Mouse (Mus musculus): ENCODE measurements around the gene Csdc2. TPM values are rescaled to one million over a fixed set of nuclear protein-coding genes. Genes with fewer than 3 reads are reported as not detected.

Csdc2 gene
- polyA plus RNA-seq, 1 experiment from 2014 or later, result 6.7 TPM

DNA sequence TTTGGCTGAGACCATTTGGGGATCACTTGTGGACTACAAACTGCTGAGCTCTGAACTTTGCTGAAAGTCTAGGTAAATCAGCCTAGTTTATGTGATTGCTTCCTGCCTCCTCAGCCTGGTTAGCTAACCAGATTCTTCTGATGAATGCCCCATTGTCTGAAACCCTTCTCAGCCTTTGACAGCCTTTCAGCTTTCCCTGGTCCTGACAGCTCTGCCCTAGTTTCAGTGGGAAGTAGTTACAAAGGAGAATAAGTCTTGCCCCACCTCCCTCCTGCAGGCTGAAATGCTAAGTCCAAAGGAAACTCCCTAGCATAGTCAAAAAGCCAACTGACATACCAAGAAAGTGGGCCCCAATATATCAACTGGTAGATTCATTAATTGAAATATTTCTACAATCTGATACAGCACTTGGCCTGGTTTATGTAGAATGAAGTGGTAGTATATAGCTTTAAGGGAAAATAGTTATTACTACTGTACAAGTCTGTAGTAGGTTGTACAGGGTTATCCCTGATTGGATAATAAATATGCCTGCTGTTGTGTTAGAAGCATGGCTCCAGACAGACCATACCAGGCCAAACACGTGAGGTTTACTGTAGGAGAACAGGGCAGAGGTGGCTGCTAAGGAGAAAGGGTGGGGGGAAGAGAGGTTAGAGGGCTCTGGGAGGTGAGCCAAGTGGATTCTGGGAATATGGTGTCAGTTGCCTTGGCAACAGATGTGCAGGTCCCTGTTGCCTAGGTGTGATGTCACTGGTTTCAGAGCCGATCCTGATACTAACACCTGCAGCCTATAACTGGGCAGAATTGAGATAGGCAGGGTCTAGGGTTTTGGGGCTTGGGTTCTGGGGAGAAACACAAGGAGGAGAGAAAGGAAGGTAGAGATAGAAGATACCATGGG is 49.0 kb downstream of the Csdc2 start:
- Histone ChIP-seq H3K4me1 (ENCODE audit: control insufficient read depth in 2 of 2, insufficient read depth in 2 of 2, low read length in 2 of 2) (peaks cover 4 to 12% of the 10 kb centered on the region in 2 experiments), H3K4me3 (ENCODE audit: control insufficient read depth in 1 of 2, insufficient read depth in 1 of 2, low read depth in 1 of 2, low read length in 2 of 2) (no peak overlapping the region), H3K27ac (replicated peaks in 1 of 2; ENCODE audit: control insufficient read depth in 1 of 2, insufficient read depth in 1 of 2, low read depth in 2 of 2, low read length in 2 of 2) (no peak overlapping the region), H3K27me3 (ENCODE audit: control insufficient read depth, insufficient read depth, low read length) (no peaks in the 10 kb centered on the region), H3K9me3 (ENCODE audit: control insufficient read depth, low read length) (no peaks in the 10 kb centered on the region), H3K9ac (ENCODE audit: low read length) (no peak overlapping the region), H3K4me2 (ENCODE audit: low read length) (no peak overlapping the region), H3K36me3 (ENCODE audit: control insufficient read depth, insufficient read depth, low read length) (no peaks in the 10 kb centered on the region)
- 78% methylated on average over 2 of the region's 2 CpGs for WGBS
- ATAC-seq (ENCODE audit: insufficient number of reproducible peaks, insufficient read depth, low FRiP score, low read depth), result no peak

DNA sequence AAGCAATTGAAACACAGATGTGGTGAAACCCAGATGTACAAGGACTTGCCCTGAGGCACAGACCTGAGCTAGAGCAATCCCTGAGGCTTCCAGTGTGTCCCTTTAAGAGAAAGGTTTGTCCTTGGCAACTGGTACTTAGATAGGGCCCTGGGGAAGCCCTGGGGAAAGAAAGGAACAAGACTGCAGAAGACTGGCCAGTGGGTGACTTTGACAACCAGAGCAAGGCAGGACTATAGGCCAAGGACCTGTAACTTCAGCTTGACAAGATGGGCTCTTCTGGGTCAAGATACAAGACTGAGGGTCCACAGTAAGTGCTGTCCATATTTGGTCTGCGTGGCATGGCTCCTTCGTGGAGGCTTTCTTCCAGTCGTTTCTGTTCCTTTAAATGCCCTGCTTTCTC is 51.1 kb downstream of the Csdc2 start, which contains the start of gene Xrcc6:
TSS of gene Xrcc6 (plus strand) at position 190 of the 400 bp plus-strand sequence.
- WGBS, result 68% methylated on average over 3 of the region's 3 CpGs
- Histone ChIP-seq H3K4me2 (ENCODE audit: low read length) (no peak within 1 kb of the TSS), H3K27me3 (ENCODE audit: control insufficient read depth, insufficient read depth, low read length) (no peaks in the 10 kb centered on the region), H3K27ac (replicated peaks in 1 of 2; ENCODE audit: control insufficient read depth in 1 of 2, insufficient read depth in 1 of 2, low read depth in 2 of 2, low read length in 2 of 2) (no peak within 1 kb of the TSS), H3K9ac (ENCODE audit: low read length) (no peak within 1 kb of the TSS), H3K36me3 (ENCODE audit: control insufficient read depth, insufficient read depth, low read length) (peaks cover 2% of the 10 kb centered on the region; the same call in 1 of the 2 replicates), H3K9me3 (ENCODE audit: control insufficient read depth, low read length) (no peaks in the 10 kb centered on the region), H3K4me1 (ENCODE audit: control insufficient read depth in 2 of 2, insufficient read depth in 2 of 2, low read length in 2 of 2) (peaks cover 10 to 15% of the 10 kb centered on the region in 2 experiments), H3K4me3 (ENCODE audit: control insufficient read depth in 1 of 2, insufficient read depth in 1 of 2, low read depth in 1 of 2, low read length in 2 of 2) (no peak within 1 kb of the TSS)
- no peak for ATAC-seq (ENCODE audit: insufficient number of reproducible peaks, insufficient read depth, low FRiP score, low read depth)

DNA sequence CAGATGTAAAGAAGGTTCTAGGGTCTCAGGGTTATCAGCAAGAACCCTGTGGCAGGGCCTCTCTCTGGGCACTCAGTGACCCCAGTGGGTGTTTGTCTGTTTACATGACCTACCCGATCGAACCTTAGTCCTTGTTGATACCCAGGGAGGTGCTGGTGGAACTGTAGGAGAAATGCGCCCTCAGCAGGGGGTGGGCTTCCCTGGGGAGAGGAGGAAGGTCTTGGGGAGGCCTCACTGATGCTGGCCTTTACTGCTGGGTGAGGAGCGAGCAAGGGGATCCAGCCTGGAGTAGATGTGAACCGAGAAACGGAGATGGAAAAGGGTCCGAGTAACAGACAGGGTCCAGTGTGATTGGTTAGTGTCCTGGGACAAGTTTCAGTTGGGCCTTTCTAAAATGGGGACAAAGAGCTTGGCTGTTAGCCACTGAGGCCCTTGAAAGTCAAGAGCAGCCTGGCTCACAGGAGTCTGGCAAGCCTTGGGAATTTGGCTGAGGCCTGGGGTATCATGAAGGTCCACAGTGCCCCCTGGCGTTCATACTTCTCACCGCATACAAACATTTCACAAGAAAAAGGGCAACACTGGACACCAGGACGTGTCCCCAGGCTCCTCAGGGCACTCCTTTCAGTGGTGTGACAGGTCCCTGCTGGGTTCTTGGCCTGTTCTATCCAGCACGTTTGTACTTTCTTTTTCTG is 53.0 kb downstream of the Csdc2 start:
- H3K4me2 ChIP-seq (ENCODE audit: low read length), result no peak overlapping the region

DNA sequence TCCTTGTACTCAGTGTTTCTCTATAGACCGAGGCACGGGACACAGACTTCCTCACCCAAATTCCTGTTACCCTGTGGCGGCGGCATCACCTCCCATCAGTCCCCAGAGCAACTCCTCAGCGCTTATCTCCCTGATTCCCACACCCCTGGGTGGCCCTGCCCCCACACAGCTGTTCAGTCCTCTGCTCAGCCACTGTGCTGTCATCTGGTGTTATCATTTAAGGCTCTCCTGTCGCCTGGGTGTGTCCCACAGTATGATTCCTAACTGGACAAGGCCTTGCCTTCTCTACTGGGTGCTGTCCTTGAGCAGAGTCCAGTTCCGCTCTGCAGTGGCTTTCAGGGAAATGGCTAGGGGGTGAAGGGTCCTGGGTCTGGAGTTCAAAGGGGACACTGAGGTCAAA is 54.0 kb downstream of the Csdc2 start:
- no peaks in the 10 kb centered on the region for H3K27me3 ChIP-seq (ENCODE audit: control insufficient read depth, insufficient read depth, low read length)
- H3K4me3 ChIP-seq (ENCODE audit: control insufficient read depth in 1 of 2, insufficient read depth in 1 of 2, low read depth in 1 of 2, low read length in 2 of 2), result no peak overlapping the region
- no peak overlapping the region; a peak in 1 of 4 replicates for H3K27ac ChIP-seq (replicated peaks in 1 of 2; ENCODE audit: control insufficient read depth in 1 of 2, insufficient read depth in 1 of 2, low read depth in 2 of 2, low read length in 2 of 2)
- ATAC-seq (ENCODE audit: insufficient number of reproducible peaks, insufficient read depth, low FRiP score, low read depth), result no peak
- 14% methylated on average over 7 of the region's 7 CpGs for WGBS
- no peak overlapping the region for H3K9ac ChIP-seq (ENCODE audit: low read length)
- H3K4me1 ChIP-seq (ENCODE audit: control insufficient read depth in 2 of 2, insufficient read depth in 2 of 2, low read length in 2 of 2), result peaks cover 10 to 15% of the 10 kb centered on the region in 2 experiments
- peaks cover 30% of the 10 kb centered on the region for H3K36me3 ChIP-seq (ENCODE audit: control insufficient read depth, insufficient read depth, low read length)
- no peak overlapping the region for H3K4me2 ChIP-seq (ENCODE audit: low read length)
- H3K9me3 ChIP-seq (ENCODE audit: control insufficient read depth, low read length), result no peaks in the 10 kb centered on the region

More for the DNA sequence above, 53.0 kb downstream of the Csdc2 start:
- no peak overlapping the region for H3K27ac ChIP-seq (replicated peaks in 1 of 2; ENCODE audit: control insufficient read depth in 1 of 2, insufficient read depth in 1 of 2, low read depth in 2 of 2, low read length in 2 of 2)
- H3K9me3 ChIP-seq (ENCODE audit: control insufficient read depth, low read length), result no peaks in the 10 kb centered on the region
- 0 out of 2 replicates have a peak, but pooled peaks have one; percentile 45 for ATAC-seq (ENCODE audit: insufficient number of reproducible peaks, insufficient read depth, low FRiP score, low read depth)
- H3K9ac ChIP-seq (ENCODE audit: low read length), result peak overlapping the region; percentile 51; the same call in 1 of the 2 replicates
- H3K4me1 ChIP-seq (ENCODE audit: control insufficient read depth in 2 of 2, insufficient read depth in 2 of 2, low read length in 2 of 2), result peaks cover 10 to 15% of the 10 kb centered on the region in 2 experiments
- peaks cover 19% of the 10 kb centered on the region for H3K36me3 ChIP-seq (ENCODE audit: control insufficient read depth, insufficient read depth, low read length)
- H3K4me3 ChIP-seq (ENCODE audit: control insufficient read depth in 1 of 2, insufficient read depth in 1 of 2, low read depth in 1 of 2, low read length in 2 of 2), result no peak overlapping the region
- no peaks in the 10 kb centered on the region for H3K27me3 ChIP-seq (ENCODE audit: control insufficient read depth, insufficient read depth, low read length)
- WGBS, result 31% methylated on average over 11 of the region's 11 CpGs

DNA sequence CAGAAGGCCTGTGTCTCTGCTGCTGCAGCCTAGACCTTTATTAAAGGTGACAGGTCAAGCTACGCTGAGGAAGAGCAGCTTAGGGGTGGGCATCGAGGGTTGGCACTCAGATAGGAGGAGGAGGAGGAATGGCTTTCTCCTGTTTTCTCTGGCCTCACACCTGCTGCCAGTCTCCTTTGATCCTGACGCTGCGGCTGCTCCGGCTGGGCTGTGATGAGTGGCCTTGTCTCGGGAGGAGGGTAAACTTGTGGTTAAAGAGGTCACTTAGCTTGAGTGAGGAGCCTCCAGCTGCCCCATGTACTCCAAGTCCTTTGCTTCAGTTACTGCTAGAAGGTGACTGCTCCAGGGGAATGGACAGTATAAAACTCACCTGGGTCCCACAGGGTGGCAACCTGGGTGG is 57.4 kb downstream of the Csdc2 start:
- Histone ChIP-seq H3K36me3 (ENCODE audit: control insufficient read depth, insufficient read depth, low read length) (peaks cover 59% of the 10 kb centered on the region), H3K27me3 (ENCODE audit: control insufficient read depth, insufficient read depth, low read length) (no peaks in the 10 kb centered on the region), H3K9ac (ENCODE audit: low read length) (no peak overlapping the region), H3K27ac (replicated peaks in 1 of 2; ENCODE audit: control insufficient read depth in 1 of 2, insufficient read depth in 1 of 2, low read depth in 2 of 2, low read length in 2 of 2) (no peak overlapping the region), H3K4me2 (ENCODE audit: low read length) (no peak overlapping the region), H3K4me1 (ENCODE audit: control insufficient read depth in 2 of 2, insufficient read depth in 2 of 2, low read length in 2 of 2) (peaks cover 10 to 15% of the 10 kb centered on the region in 2 experiments), H3K9me3 (ENCODE audit: control insufficient read depth, low read length) (no peaks in the 10 kb centered on the region), H3K4me3 (ENCODE audit: control insufficient read depth in 1 of 2, insufficient read depth in 1 of 2, low read depth in 1 of 2, low read length in 2 of 2) (no peak overlapping the region)
- ATAC-seq (ENCODE audit: insufficient number of reproducible peaks, insufficient read depth, low FRiP score, low read depth), result no peak
- 65% methylated on average over 6 of the region's 6 CpGs for WGBS

Other genes starting within 250 kb of the Csdc2 start
- 1.1 and 1.3 TPM in 2 replicates for gene Chadl, start 239.5 kb upstream of the Csdc2 start, polyA plus RNA-seq (2014; fragmentation: Nextera tagmentation; extraction: Ambion mirVana)
- 23.1 and 26.6 TPM in 2 replicates for gene Zc3h7b, start 191.7 kb upstream of the Csdc2 start, polyA plus RNA-seq (2014; fragmentation: Nextera tagmentation; extraction: Ambion mirVana)
- gene Rangap1, start 191.2 kb upstream of the Csdc2 start, polyA plus RNA-seq (2014; fragmentation: Nextera tagmentation; extraction: Ambion mirVana), result 71.1 and 75.3 TPM in 2 replicates
- gene Tef, start 134.3 kb upstream of the Csdc2 start, polyA plus RNA-seq (2014; fragmentation: Nextera tagmentation; extraction: Ambion mirVana), result 23.4 and 25.8 TPM in 2 replicates
- gene Tob2, start 78.0 kb upstream of the Csdc2 start, polyA plus RNA-seq (2014; fragmentation: Nextera tagmentation; extraction: Ambion mirVana), result 10.3 and 12.4 TPM in 2 replicates
- gene Phf5a, start 64.8 kb upstream of the Csdc2 start, polyA plus RNA-seq (2014; fragmentation: Nextera tagmentation; extraction: Ambion mirVana), result 103 and 106 TPM in 2 replicates
- 571 and 598 TPM in 2 replicates for gene Aco2, start 64.5 kb upstream of the Csdc2 start, polyA plus RNA-seq (2014; fragmentation: Nextera tagmentation; extraction: Ambion mirVana)
- gene Polr3h, start 10.5 kb upstream of the Csdc2 start, polyA plus RNA-seq (2014; fragmentation: Nextera tagmentation; extraction: Ambion mirVana), result 154 and 156 TPM in 2 replicates
- gene Pmm1, start 24.2 kb downstream of the Csdc2 start, polyA plus RNA-seq (2014; fragmentation: Nextera tagmentation; extraction: Ambion mirVana), result 18.3 and 19.7 TPM in 2 replicates
- not detected in 2 replicates for gene 1700029P11Rik, start 43.8 kb downstream of the Csdc2 start, polyA plus RNA-seq (2014; fragmentation: Nextera tagmentation; extraction: Ambion mirVana)
- 57.7 and 64.1 TPM in 2 replicates for gene Xrcc6, start 51.1 kb downstream of the Csdc2 start, polyA plus RNA-seq (2014; fragmentation: Nextera tagmentation; extraction: Ambion mirVana)
- 19.8 and 21.8 TPM in 2 replicates for gene Desi1, start 97.1 kb downstream of the Csdc2 start, polyA plus RNA-seq (2014; fragmentation: Nextera tagmentation; extraction: Ambion mirVana)
- 160 and 178 TPM in 2 replicates for gene Snu13, start 110.8 kb downstream of the Csdc2 start, polyA plus RNA-seq (2014; fragmentation: Nextera tagmentation; extraction: Ambion mirVana)
- not detected in 2 replicates for gene 4930407I10Rik, start 122.4 kb downstream of the Csdc2 start, polyA plus RNA-seq (2014; fragmentation: Nextera tagmentation; extraction: Ambion mirVana)
- not detected in 2 replicates for gene Mei1, start 133.2 kb downstream of the Csdc2 start, polyA plus RNA-seq (2014; fragmentation: Nextera tagmentation; extraction: Ambion mirVana)
- 7.1 and 8.5 TPM in 2 replicates for gene Ccdc134, start 191.2 kb downstream of the Csdc2 start, polyA plus RNA-seq (2014; fragmentation: Nextera tagmentation; extraction: Ambion mirVana)
- gene Srebf2, start 210.4 kb downstream of the Csdc2 start, polyA plus RNA-seq (2014; fragmentation: Nextera tagmentation; extraction: Ambion mirVana), result 59.8 and 62.1 TPM in 2 replicates